Mouse (Mus musculus) forebrain, postnatal 0 days (tissue): ENCODE results near the gene Eya3. TPM values are rescaled to one million over a fixed set of nuclear protein-coding genes. Genes with fewer than 3 reads are reported as not detected.

Experiments used
- ATAC-seq: fragments of 200-750 bp; cut with Nextera tagmentation; 2 replicates; pipeline ENCODE4 v1.8.0; 2017; ENCODE audit warnings: mild to moderate bottlenecking, moderate library complexity
- DNase-seq: peaks from one replicate; pipeline ENCODE4 v3.0.0-alpha.2; 2015
- H3K27ac ChIP-seq: fragments of 300-500 bp; sonication (generic); 2 replicates; pipeline ENCODE4 v1.5.1; 2014; ENCODE audit warnings: low read depth, mild to moderate bottlenecking, antibody characterized with exemption, low read length, moderate library complexity, mixed read lengths
- H3K27me3 ChIP-seq: fragments of 300-500 bp; sonication (generic); 2 replicates; pipeline ENCODE4 v1.6.1; 2014; ENCODE audit warnings: mild to moderate bottlenecking, low read length, mixed read lengths; ENCODE audit not compliant: insufficient read depth
- H3K36me3 ChIP-seq: fragments of 300-500 bp; sonication (generic); 2 replicates; pipeline ENCODE4 v1.6.1; 2014; ENCODE audit warnings: mild to moderate bottlenecking, moderate library complexity; ENCODE audit not compliant: insufficient read depth
- H3K4me1 ChIP-seq: fragments of 300-500 bp; sonication (generic); 2 replicates; pipeline ENCODE4 v1.6.1; 2014; ENCODE audit warnings: antibody characterized with exemption; ENCODE audit not compliant: insufficient read depth
- H3K4me2 ChIP-seq: fragments of 300-500 bp; sonication (generic); 2 replicates; pipeline ENCODE4 v1.6.1; 2014; ENCODE audit warnings: low read depth, mild to moderate bottlenecking, moderate library complexity
- H3K4me3 ChIP-seq: fragments of 300-500 bp; sonication (generic); 2 replicates; pipeline ENCODE4 v1.5.1; 2014; ENCODE audit warnings: low read depth, low read length, mixed read lengths
- H3K9ac ChIP-seq: fragments of 300-500 bp; sonication (generic); 2 replicates; pipeline ENCODE4 v1.6.1; 2014; ENCODE audit warnings: mild to moderate bottlenecking
- H3K9me3 ChIP-seq: fragments of 300-500 bp; sonication (generic); 2 replicates; pipeline ENCODE4 v1.6.1; 2016; ENCODE audit warnings: low read length
- CTCF ChIP-seq: sonication (generic); IDR thresholded peaks from 2 replicates; pipeline ENCODE4 v1.5.1; 2016; ENCODE audit warnings: antibody characterized with exemption, control low read depth, low read depth
- WGBS: fragments of 180-500 bp; shearing (Covaris S2); extraction: QIAGEN DNeasy Blood & Tissue Kit; methylation state at CpG from one replicate; pipeline ENCODE4 v1.1.7; 2014; 5-methylcytosine and 5-hydroxymethylcytosine counted together
- polyA plus RNA-seq: library from polyadenylated mRNA; unstranded; fragments of >200 nt; fragmentation: Nextera tagmentation; extraction: Ambion mirVana; gene quantifications from 2 replicates; pipeline ENCODE4 v1.2.1, GENCODE M21; 2015
- total RNA-seq: library from RNA; depleted of rRNA; stranded (reverse); fragments of >200 nt; gene quantifications from 2 replicates; pipeline ENCODE4 v1.2.3, GENCODE M21; 2014

Gene Eya3
- total and polyA plus RNA-seq, 2 experiments from 2014 or later, result 7.2 to 21.8 TPM

DNA sequence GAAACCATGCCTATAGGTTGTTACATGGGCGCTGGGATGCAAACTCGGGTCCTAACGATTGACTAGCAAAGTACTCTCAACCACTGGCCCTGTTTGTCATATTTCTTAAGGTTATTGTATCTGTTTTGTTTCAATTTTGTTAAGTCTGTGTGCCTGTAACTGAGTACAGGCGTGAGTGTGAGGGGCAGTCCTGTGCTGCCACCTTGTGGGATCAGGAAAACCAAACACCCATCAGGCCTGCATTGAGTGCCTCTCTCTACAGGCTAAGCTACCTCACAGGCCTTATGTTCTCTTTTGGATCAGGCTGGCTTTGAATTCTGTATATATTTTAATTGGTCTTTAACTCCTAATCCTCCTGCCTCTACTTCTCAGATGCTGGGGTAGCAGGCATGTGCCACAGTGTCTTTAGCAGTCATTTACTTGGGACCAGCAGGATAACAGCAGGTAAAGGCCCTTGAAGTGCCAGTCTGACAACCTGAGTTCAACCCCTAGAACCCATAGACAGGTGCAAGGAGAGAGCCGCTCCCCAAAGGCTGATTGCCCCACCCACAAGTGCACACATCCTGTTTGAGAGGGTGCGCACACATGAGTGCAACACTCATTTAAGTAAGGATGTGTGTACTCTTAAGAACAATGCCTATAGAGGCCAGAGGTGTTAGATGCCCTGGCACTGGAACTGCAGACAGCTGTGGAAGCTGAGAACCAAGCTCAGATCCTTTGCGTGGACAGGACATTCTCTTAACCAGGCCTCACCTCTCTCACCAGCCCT lies 38.2 kb downstream of the Eya3 start:
- 86% methylated on average over 7 of the region's 7 CpGs for WGBS
- DNase-seq, result peak; percentile 2

GRCm38 (mm10) chr4:132689634-132690033 lies 50.8 kb downstream of the Eya3 start:
- no peak for TF ChIP-seq CTCF
- ATAC-seq (no peak), DNase-seq (no peak)
- no peaks in the 10 kb centered on the region for H3K4me1 ChIP-seq
- peaks cover 34% of the 10 kb centered on the region for H3K36me3 ChIP-seq
- H3K4me2 ChIP-seq, result no peak overlapping the region
- no peak overlapping the region for H3K27ac ChIP-seq
- H3K9ac ChIP-seq, result no peak overlapping the region
- WGBS, result 78% methylated on average over 2 of the region's 2 CpGs
- H3K27me3 ChIP-seq, result no peaks in the 10 kb centered on the region
- no peak overlapping the region for H3K4me3 ChIP-seq
- H3K9me3 ChIP-seq, result no peaks in the 10 kb centered on the region

More for the DNA sequence above, 38.2 kb downstream of the Eya3 start:
- H3K9me3 ChIP-seq, result no peaks in the 10 kb centered on the region
- H3K27me3 ChIP-seq, result no peaks in the 10 kb centered on the region
- H3K4me2 ChIP-seq, result no peak overlapping the region
- H3K27ac ChIP-seq, result no peak overlapping the region
- H3K4me3 ChIP-seq, result no peak overlapping the region
- no peaks in the 10 kb centered on the region for H3K4me1 ChIP-seq
- peak; percentile 58 for TF ChIP-seq CTCF
- H3K36me3 ChIP-seq, result peaks cover 35% of the 10 kb centered on the region
- H3K9ac ChIP-seq, result no peak overlapping the region
- ATAC-seq, result no peak

DNA sequence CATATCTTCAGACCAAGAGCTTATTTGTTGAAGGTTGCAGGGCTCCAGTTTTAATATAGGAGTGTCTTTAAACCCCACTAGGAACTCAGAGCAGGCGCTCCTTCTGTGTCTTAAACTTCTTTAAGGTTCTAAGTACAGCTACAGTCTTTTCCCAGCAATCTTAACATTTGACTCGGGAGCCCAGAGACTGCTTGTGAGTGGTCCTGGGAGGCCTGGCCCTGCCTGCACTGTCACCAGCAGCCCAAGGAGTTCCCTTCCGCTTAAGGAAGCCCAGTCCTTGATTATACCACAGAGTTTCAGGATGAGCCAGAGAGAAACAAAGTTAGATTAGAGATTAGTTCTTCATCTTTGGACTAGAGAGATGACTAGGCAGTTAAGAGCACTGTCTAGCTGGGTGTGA lies 54.6 kb downstream of the Eya3 start:
- Histone ChIP-seq H3K9ac (no peak overlapping the region), H3K9me3 (no peaks in the 10 kb centered on the region), H3K27ac (no peak overlapping the region), H3K4me1 (no peaks in the 10 kb centered on the region), H3K4me2 (no peak overlapping the region), H3K4me3 (no peak overlapping the region), H3K27me3 (no peaks in the 10 kb centered on the region), H3K36me3 (peaks cover 53% of the 10 kb centered on the region)
- no peak for TF ChIP-seq CTCF
- 95% methylated on average over 3 of the region's 3 CpGs for WGBS
- DNase-seq (no peak), ATAC-seq (no peak)

- 97% methylated on average over 5 of the region's 5 CpGs for WGBS
- no peak for DNase-seq
- H3K36me3 ChIP-seq, result peaks cover 71% of the 10 kb centered on the region
- no peak overlapping the region for H3K9ac ChIP-seq
- H3K9me3 ChIP-seq, result no peaks in the 10 kb centered on the region
- H3K4me1 ChIP-seq, result no peaks in the 10 kb centered on the region
- no peak for ATAC-seq
- no peak overlapping the region for H3K4me2 ChIP-seq
- no peak for TF ChIP-seq CTCF
- H3K27me3 ChIP-seq, result no peaks in the 10 kb centered on the region
- H3K27ac ChIP-seq, result no peak overlapping the region
- H3K4me3 ChIP-seq, result no peak overlapping the region
Observed at GRCm38 (mm10) chr4:132702076-132702475, 63.3 kb downstream of the Eya3 start.

GRCm38 (mm10) chr4:132706885-132707284 lies 68.1 kb downstream of the Eya3 start:
- Histone ChIP-seq H3K27me3 (no peaks in the 10 kb centered on the region), H3K27ac (no peak overlapping the region), H3K36me3 (peaks cover 83% of the 10 kb centered on the region), H3K4me1 (no peaks in the 10 kb centered on the region), H3K9ac (no peak overlapping the region), H3K4me2 (no peak overlapping the region), H3K4me3 (no peak overlapping the region), H3K9me3 (no peaks in the 10 kb centered on the region)
- no peak for TF ChIP-seq CTCF
- DNase-seq (no peak), ATAC-seq (no peak)
- 95% methylated on average over 8 of the region's 8 CpGs for WGBS

DNA sequence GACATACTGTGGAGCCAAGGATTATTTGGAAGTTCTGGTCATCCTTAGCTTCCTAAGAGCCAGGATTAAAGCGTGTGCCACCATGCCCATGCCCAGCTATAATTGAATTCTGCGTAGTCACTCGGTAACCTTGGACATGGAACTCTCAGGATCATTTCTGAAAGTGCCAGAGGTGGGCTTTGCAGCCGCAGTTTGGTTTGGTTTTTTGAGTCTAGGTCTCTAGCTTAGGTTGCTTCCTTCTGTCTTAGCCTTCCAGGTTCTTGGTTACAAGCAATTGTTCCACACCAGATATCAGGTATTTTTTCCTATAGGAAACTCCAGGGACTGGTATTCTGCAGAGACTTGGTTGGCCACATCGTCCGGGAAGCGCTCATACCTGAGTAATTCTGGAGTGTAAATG lies 74.4 kb downstream of the Eya3 start:
- H3K4me3 ChIP-seq, result no peak overlapping the region
- DNase-seq (no peak), ATAC-seq (no peak)
- H3K36me3 ChIP-seq, result peaks cover 58% of the 10 kb centered on the region
- TF ChIP-seq CTCF, result no peak
- H3K4me1 ChIP-seq, result no peaks in the 10 kb centered on the region
- H3K9me3 ChIP-seq, result no peaks in the 10 kb centered on the region
- H3K9ac ChIP-seq, result no peak overlapping the region
- WGBS, result 94% methylated on average over 7 of the region's 7 CpGs
- no peak overlapping the region for H3K27ac ChIP-seq
- no peaks in the 10 kb centered on the region for H3K27me3 ChIP-seq
- no peak overlapping the region for H3K4me2 ChIP-seq

GRCm38 (mm10) chr4:132718251-132718650 lies 79.5 kb downstream of the Eya3 start:
- Histone ChIP-seq H3K4me3 (no peak overlapping the region), H3K4me1 (no peaks in the 10 kb centered on the region), H3K9me3 (no peaks in the 10 kb centered on the region), H3K27ac (no peak overlapping the region), H3K9ac (no peak overlapping the region), H3K27me3 (no peaks in the 10 kb centered on the region), H3K36me3 (peaks cover 60% of the 10 kb centered on the region), H3K4me2 (no peak overlapping the region)
- no peak for ATAC-seq
- 93% methylated on average over 1 of the region's 1 CpGs for WGBS
- no peak for DNase-seq
- no peak for TF ChIP-seq CTCF
